Mouse (Mus musculus): ENCODE measurements around the gene Ccsap. TPM values are rescaled to one million over a fixed set of nuclear protein-coding genes. Genes with fewer than 3 reads are reported as not detected.

Gene Ccsap
- total RNA-seq, 1 experiment from 2014 or later = 8.5 TPM

DNA sequence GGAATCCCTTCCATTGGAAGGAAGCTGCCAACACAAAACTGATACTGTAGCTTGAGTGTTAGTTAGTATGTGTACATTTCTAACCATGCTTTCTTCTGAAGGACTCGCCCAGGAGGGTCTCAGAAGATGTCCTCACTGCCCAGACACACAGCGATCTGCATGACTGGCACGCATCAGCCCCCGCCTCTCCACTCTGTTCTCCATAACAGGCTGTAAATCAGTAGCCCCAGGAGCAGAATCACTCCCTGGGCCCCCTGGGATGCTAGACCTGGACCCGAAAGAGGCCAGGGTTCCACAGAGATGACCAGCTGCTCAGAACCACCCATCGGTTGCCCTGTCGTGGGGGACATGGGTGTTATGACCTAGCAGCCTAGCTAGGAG lies 68.2 kb downstream of the Ccsap start:
- ATAC-seq (ENCODE audit: extremely low read depth, insufficient number of reproducible peaks, low FRiP score, poor library complexity, severe bottlenecking) = no peak

DNA sequence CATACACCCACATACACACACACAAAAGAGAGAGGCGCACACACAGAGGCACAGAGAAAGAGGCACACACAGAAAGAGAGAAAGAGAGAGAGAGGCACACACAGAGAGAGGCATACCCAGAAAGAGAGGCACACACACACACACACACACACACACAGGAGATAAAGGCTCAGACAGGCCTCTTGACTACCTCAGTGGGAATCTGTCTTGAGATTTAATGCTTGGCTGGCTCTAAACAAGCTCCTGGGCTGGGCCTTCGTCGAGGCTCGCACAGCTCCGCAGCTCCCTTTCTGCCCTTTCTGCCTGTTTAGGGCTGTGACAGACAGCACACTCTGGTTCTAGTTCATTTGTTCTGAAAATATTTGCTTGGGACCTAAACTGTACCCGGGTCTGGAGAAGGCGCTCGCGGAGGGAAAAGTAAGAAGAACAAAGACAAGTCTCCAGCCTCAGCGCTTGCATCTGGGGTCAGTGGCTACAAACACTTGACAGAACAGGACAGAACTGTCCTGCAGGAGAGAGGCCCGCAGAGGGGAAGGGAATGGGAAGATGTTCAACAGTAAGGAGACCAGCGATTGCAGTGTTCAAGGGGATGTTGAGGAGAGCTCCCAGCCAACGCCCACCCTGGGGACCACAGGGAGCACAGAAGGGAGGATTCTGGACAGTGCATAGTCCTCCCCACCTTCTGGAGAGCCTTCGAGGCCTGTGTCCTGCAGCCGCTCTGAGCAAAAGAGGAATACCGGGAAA lies 68.7 kb downstream of the Ccsap start:
- no peak for ATAC-seq (ENCODE audit: extremely low read depth, insufficient number of reproducible peaks, low FRiP score, poor library complexity, severe bottlenecking)

Other genes with a start within 250 kb of the Ccsap start
- gene Rhou, start 206.3 kb downstream of the Ccsap start, total RNA-seq (2017) = 2.7 and 3.7 TPM in 2 replicates
- not detected in 2 replicates for gene Rab4a, start 54.2 kb downstream of the Ccsap start, total RNA-seq (2017)
- not detected in 2 replicates for gene Acta1, start 34.5 kb upstream of the Ccsap start, total RNA-seq (2017)
- gene Nup133, start 89.1 kb upstream of the Ccsap start, total RNA-seq (2017) = 9.1 and 10.1 TPM in 2 replicates
- gene Abcb10, start 122.9 kb upstream of the Ccsap start, total RNA-seq (2017) = 6.5 and 6.9 TPM in 2 replicates
- gene Taf5l, start 161.2 kb upstream of the Ccsap start, total RNA-seq (2017) = 17.8 and 20.7 TPM in 2 replicates
- 5.4 and 7.1 TPM in 2 replicates for gene Urb2, start 161.3 kb upstream of the Ccsap start, total RNA-seq (2017)